Mouse (Mus musculus) 416B (cell line): Measurements from ENCODE around the gene Olfr1348.
"Not testable (repeated sequence)": the region's sequence is repeated elsewhere in the genome, so short reads cannot be mapped to it uniquely, and the experiment has no call there.

ENCODE experiments used
- DNase-seq: peaks from one replicate; pipeline ENCODE4 v3.0.0; 2011; ENCODE audit warnings: low read depth

Olfr1348 gene

GRCm38 (mm10) chr7:6508648-6509047 lies at the start of gene Olfr1348:
Gene Olfr1348, minus strand, starts transcription at chr7:6508748.
- DNase-seq = no peak

- DNase-seq = peak; percentile 11
Measured at GRCm38 (mm10) chr7:6526141-6526540, 17.6 kb upstream of the Olfr1348 start.

GRCm38 (mm10) chr7:6525001-6525400 lies 16.5 kb upstream of the Olfr1348 start:
- DNase-seq = peak; percentile 4

- no peak for DNase-seq
Measured at GRCm38 (mm10) chr7:6522850-6523249, 14.3 kb upstream of the Olfr1348 start, which contains the start of gene Olfr1349. Gene Olfr1349, minus strand, starts transcription at chr7:6522950.

- no peak for DNase-seq
Measured at GRCm38 (mm10) chr7:6521666-6522065, 13.1 kb upstream of the Olfr1348 start.

- DNase-seq = no peak
Measured at GRCm38 (mm10) chr7:6499655-6500054, 8.9 kb downstream of the Olfr1348 start, which contains the start of gene Olfr1347. Gene Olfr1347, minus strand, starts transcription at chr7:6499755.

GRCm38 (mm10) chr7:6486841-6487240 lies 21.7 kb downstream of the Olfr1348 start, which contains the start of gene Olfr5:
Gene Olfr5, minus strand, starts transcription at chr7:6486941.
- no peak for DNase-seq

GRCm38 (mm10) chr7:6477633-6478032 lies 30.9 kb downstream of the Olfr1348 start:
- not testable (repeated sequence) for DNase-seq

- DNase-seq = no peak
Measured at GRCm38 (mm10) chr7:6466951-6467350, 41.6 kb downstream of the Olfr1348 start, which contains the start of gene Olfr1346. Gene Olfr1346, plus strand, starts transcription at chr7:6467101.

GRCm38 (mm10) chr7:6456399-6456798 lies 52.1 kb downstream of the Olfr1348 start:
- DNase-seq = peak; percentile 19

GRCm38 (mm10) chr7:6455868-6456267 lies 52.7 kb downstream of the Olfr1348 start, which contains the start of gene Olfr1336:
Gene Olfr1336, plus strand, starts transcription at chr7:6456168.
- DNase-seq = no peak
